Comparison of ENCODE assay signal across 11 mouse cellular contexts in the genomic region with DNA sequence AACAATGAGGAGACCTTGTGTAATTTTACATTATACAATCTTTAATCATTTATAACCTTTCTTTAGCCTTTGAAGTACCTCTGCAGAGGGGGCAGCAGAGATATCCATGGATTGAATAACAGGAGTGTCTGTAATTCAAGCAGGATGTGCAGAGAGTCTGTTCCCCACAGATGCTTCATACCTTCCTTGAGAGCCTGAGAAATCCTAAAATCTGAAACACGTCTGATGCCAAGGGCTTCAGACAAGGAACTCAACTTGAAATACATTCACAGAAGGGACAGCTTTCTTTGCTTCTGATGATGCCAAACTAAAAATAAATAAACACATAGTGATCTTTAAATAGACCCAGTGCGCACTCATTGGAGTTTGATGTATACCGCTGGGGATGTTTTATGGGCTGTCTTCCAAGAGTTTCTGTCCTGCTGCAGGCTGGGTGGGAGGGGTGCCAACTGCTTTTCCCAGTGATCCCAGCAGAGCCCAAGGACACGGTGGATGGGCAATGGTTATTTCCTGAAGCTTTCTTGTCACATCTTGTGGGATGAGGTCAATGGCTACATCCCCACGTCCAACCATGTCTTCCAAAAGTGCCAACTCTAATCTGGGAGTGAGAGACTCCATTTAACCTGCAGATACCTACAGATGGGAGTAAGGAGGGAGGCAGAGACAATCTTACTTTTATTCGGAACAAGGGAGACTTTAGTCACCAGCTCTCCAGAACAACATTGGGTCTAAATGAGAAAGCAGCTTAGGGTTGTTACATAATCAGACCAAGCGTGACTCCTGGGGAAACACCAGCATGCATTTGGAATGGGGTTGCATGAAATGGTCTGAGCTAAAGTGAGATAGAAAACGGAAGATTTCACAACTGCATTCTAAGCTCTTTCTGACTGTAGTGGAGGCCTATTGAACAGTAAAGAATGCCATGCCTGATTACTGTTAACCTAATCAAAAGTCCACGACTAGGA.
A peak's percentile ranks its signal among the peaks of the same experiment; 100 is the strongest.
DNase-seq lines count a peak whose midpoint lies in the region; ATAC-seq and TF ChIP-seq lines count a peak whose summit lies in the region.
"Had no signal": no experiment of that assay in that cellular context is flagged by ENCODE, and none has a peak within 500 bp of the region (broad histone marks: within the 10 kb centered on the region; RNA-seq: fewer than 3 reads in every experiment).

No protein-coding gene starts in this region.

- no peak overlapping the region for H3K27ac ChIP-seq in kidney, postnatal 0 days
- H3K27ac ChIP-seq in kidney, adult 2 months (ENCODE audit: insufficient read depth, low read depth, low read length): no peak overlapping the region
- H3K27ac ChIP-seq: hindbrain, embryonic 15.5 days; macrophage had no signal

- ATAC-seq in kidney, postnatal 0 days (replicated peaks; ENCODE audit: low FRiP score, low read depth): no peak

- intact Hi-C loops in heart, postnatal 10 days (cut with DNase I): no loop called here

- no peak overlapping the region for H3K4me3 ChIP-seq in kidney, postnatal 0 days (replicated peaks; ENCODE audit: low read depth, low read length)
- H3K4me3 ChIP-seq in kidney, adult 2 months (ENCODE audit: insufficient read depth, low read depth, low read length): no peak overlapping the region
- H3K4me3 ChIP-seq: hindbrain, embryonic 15.5 days had no signal

- no peak overlapping the region for H3K4me2 ChIP-seq in kidney, postnatal 0 days (ENCODE audit: low read length)
- H3K4me2 ChIP-seq: hindbrain, embryonic 15.5 days had no signal

- no peaks in the 10 kb centered on the region for H3K9me3 ChIP-seq in kidney, postnatal 0 days (replicated peaks; ENCODE audit: low read length)
- H3K9me3 ChIP-seq: hindbrain, embryonic 15.5 days had no signal

- H3K36me3 ChIP-seq in kidney, postnatal 0 days (ENCODE audit: insufficient read depth, low read length): no peaks in the 10 kb centered on the region
- no peaks in the 10 kb centered on the region for H3K36me3 ChIP-seq in kidney, adult 2 months (ENCODE audit: control insufficient read depth, insufficient read depth, low read length)
- H3K36me3 ChIP-seq: hindbrain, embryonic 15.5 days had no signal

- 35% methylated on average over 9 of the region's 9 CpGs for WGBS in kidney, postnatal 0 days
- WGBS in kidney, adult 2 months: 43% methylated on average over 9 of the region's 9 CpGs

- no peak overlapping the region for H3K9ac ChIP-seq in kidney, postnatal 0 days (ENCODE audit: low read depth, low read length)
- H3K9ac ChIP-seq: hindbrain, embryonic 15.5 days had no signal

- no peaks in the 10 kb centered on the region for H3K27me3 ChIP-seq in kidney, postnatal 0 days (ENCODE audit: insufficient read depth, low read length)
- H3K27me3 ChIP-seq in kidney, adult 2 months (replicated peaks; ENCODE audit: control insufficient read depth, insufficient read depth, low read length): no peaks in the 10 kb centered on the region
- H3K27me3 ChIP-seq: hindbrain, embryonic 15.5 days had no signal

- H3K4me1 ChIP-seq in kidney, postnatal 0 days (replicated peaks; ENCODE audit: insufficient read depth, low read length): no peaks in the 10 kb centered on the region
- H3K4me1 ChIP-seq in kidney, adult 2 months (ENCODE audit: control insufficient read depth, insufficient read depth, low read length): no peaks in the 10 kb centered on the region

- no peak for TF ChIP-seq POLR2A in kidney, adult 2 months (IDR thresholded peaks at IDR 0.05; ENCODE audit: low read depth, low read length)

- TF ChIP-seq CTCF in kidney, postnatal 0 days (IDR thresholded peaks at IDR 0.05; ENCODE audit: low read depth): no peak
- no peak for TF ChIP-seq CTCF in kidney, adult 2 months (conservative IDR thresholded peaks at IDR 0.05; ENCODE audit: insufficient read depth, insufficient read length, low read depth, low read length)

- peak; percentile 30 for DNase-seq in adrenal gland, postnatal 10 days
- DNase-seq in adrenal gland, adult 2 months: no peak
- peak; percentile 32 for DNase-seq in kidney, postnatal 0 days (ENCODE audit: low spot score)
- no peak for DNase-seq in kidney, adult 2 months
- peak; percentile 57 for DNase-seq in 3134 (ENCODE audit: extremely low read depth, insufficient read length, low spot score)
- DNase-seq in heart, postnatal 10 days: peak; percentile 33 to 55
- DNase-seq in embryo, embryonic 9.5 days (ENCODE audit: extremely low spot score): no peak
- DNase-seq in liver: no peak
- DNase-seq: layer of hippocampus, postnatal 36 days had no signal

Comparison
In these comparisons a context has a peak if more than half of its experiments do, and no peak if none do; other contexts are left out.
1. DNase-seq: peak in adrenal gland, postnatal 10 days (single experiment), kidney, postnatal 0 days (single experiment), 3134 (single experiment) and heart, postnatal 10 days (2 of 2); none in adrenal gland, adult 2 months (single experiment), kidney, adult 2 months (single experiment), embryo, embryonic 9.5 days (single experiment) and liver (single experiment).